Mouse (Mus musculus) cerebellum, adult 2 months (tissue): ENCODE measurements around the gene Alkbh1.

Experiments used
- CTCF ChIP-seq: fragments of 200-500 bp; IDR thresholded peaks from 2 replicates; pipeline ENCODE4 v1.5.1; 2011; ENCODE audit warnings: low read depth, mild to moderate bottlenecking, control low read depth, low read length, moderate library complexity, borderline replicate concordance; ENCODE audit not compliant: insufficient read depth
- POLR2A ChIP-seq: fragments of 200-500 bp; IDR thresholded peaks from 2 replicates; pipeline ENCODE4 v1.6.1; 2011; ENCODE audit warnings: low read length, control low read depth, borderline replicate concordance; ENCODE audit not compliant: insufficient read depth

- TF ChIP-seq POLR2A (no peak), CTCF (no peak)
Measured at GRCm38 (mm10) chr12:87421708-87422507, 21.9 kb downstream of the Alkbh1 start.
